Mouse (Mus musculus) heart, postnatal 25 days (tissue): ENCODE results near the gene Rilp. TPM values are rescaled to one million over a fixed set of nuclear protein-coding genes. Genes with fewer than 3 reads are reported as not detected.

Experiments used
- DNase-seq: peaks from one replicate; pipeline ENCODE4 v3.0.0; 2022; ENCODE audit warnings: low spot score
- intact Hi-C: fragments of 180-260 bp; cut with DNase I; formaldehyde crosslinking; loops from one replicate; pipeline ENCODE4 v1.15.1; 2025
- total RNA-seq, 2 experiments: library from RNA; stranded (reverse); gene quantifications; 2 replicates each; pipeline ENCODE4 v1.2.3; 2021

Rilp gene
- total RNA-seq, 2 experiments from 2014 or later = 47.4 to 47.8 TPM

- DNase-seq = peak; percentile 97
- intact Hi-C loops = loop anchor here (5.0 to 10.0 kb wide), 2 partner anchors 84 to 312 kb away; partner anchors contain the start of gene Ovca2
These were observed 23.2 kb upstream of the Rilp start, which contains the start of gene Prpf8 for GRCm38 (mm10) chr11:75486601-75487285. Prpf8 (plus strand) TSS chr11:75486816.

- intact Hi-C loops = loop anchor here (5.0 to 10.0 kb wide), 2 partner anchors 85 to 313 kb away; partner anchors contain the start of gene Ovca2
- no peak for DNase-seq
These were observed 22.4 kb upstream of the Rilp start for GRCm38 (mm10) chr11:75487496-75487895.

GRCm38 (mm10) chr11:75494296-75495049, 15.4 kb upstream of the Rilp start:
- DNase-seq = no peak
- intact Hi-C loops = no loop called here

- intact Hi-C loops = no loop called here
These were observed 11.8 kb upstream of the Rilp start for GRCm38 (mm10) chr11:75498126-75498525.

GRCm38 (mm10) chr11:75508162-75508561, 1.7 kb upstream of the Rilp start:
- intact Hi-C loops = no loop called here
- DNase-seq = no peak

More at GRCm38 (mm10) chr11:75498126-75498525, 11.8 kb upstream of the Rilp start:
- no peak for DNase-seq

GRCm38 (mm10) chr11:75508904-75509303, 990 bp upstream of the Rilp start:
- DNase-seq = no peak
- intact Hi-C loops = no loop called here

GRCm38 (mm10) chr11:75510627-75510993, 716 bp downstream of the Rilp start:
- intact Hi-C loops = loop anchor here (1.0 to 5.0 kb wide), 3 partner anchors 50 to 163 kb away; partner anchors contain the start of genes Rpa1 and Smyd4
- peak; percentile 88 for DNase-seq

- DNase-seq = no peak
- intact Hi-C loops = loop anchor here (5.0 kb wide), 2 partner anchors 109 to 164 kb away; partner anchors contain the start of genes Rpa1 and Smyd4
These were observed 1.3 kb downstream of the Rilp start for GRCm38 (mm10) chr11:75511213-75511612.

GRCm38 (mm10) chr11:75512301-75513018, 2.6 kb downstream of the Rilp start:
- intact Hi-C loops = loop anchor here (5.0 kb wide), 2 partner anchors 110 to 165 kb away; partner anchors contain the start of genes Rpa1 and Smyd4
- DNase-seq = no peak

- intact Hi-C loops = loop anchor here (5.0 kb wide), 2 partner anchors 111 to 166 kb away; partner anchors contain the start of genes Rpa1 and Smyd4
- peak; percentile 74 for DNase-seq
These were observed 3.4 kb downstream of the Rilp start, which contains the start of gene Scarf1 for GRCm38 (mm10) chr11:75513336-75513735. Scarf1 (plus strand) TSS chr11:75513540.

- intact Hi-C loops = no loop called here
- no peak for DNase-seq
These were observed 5.3 kb downstream of the Rilp start for GRCm38 (mm10) chr11:75515186-75515585.

GRCm38 (mm10) chr11:75519834-75520633, 10.1 kb downstream of the Rilp start:
- intact Hi-C loops = no loop called here
- no peak for DNase-seq

GRCm38 (mm10) chr11:75521609-75522008, 11.7 kb downstream of the Rilp start:
- intact Hi-C loops = no loop called here
- no peak for DNase-seq

GRCm38 (mm10) chr11:75522793-75523192, 12.9 kb downstream of the Rilp start:
- intact Hi-C loops = no loop called here
- no peak for DNase-seq

GRCm38 (mm10) chr11:75525531-75526125, 15.7 kb downstream of the Rilp start:
- DNase-seq = no peak
- intact Hi-C loops = no loop called here

- intact Hi-C loops = no loop called here
- no peak for DNase-seq
These were observed 17.0 kb downstream of the Rilp start for GRCm38 (mm10) chr11:75526943-75527342.

- no peak for DNase-seq
- intact Hi-C loops = loop anchor here (1.0 kb wide), 1 partner anchor 44 kb away; no protein-coding TSS in a partner anchor
These were observed 19.9 kb downstream of the Rilp start for GRCm38 (mm10) chr11:75529771-75530170.

- intact Hi-C loops = loop anchor here (1.0 kb wide), 1 partner anchor 43 kb away; no protein-coding TSS in a partner anchor
- peak; percentile 81 for DNase-seq
These were observed 20.4 kb downstream of the Rilp start for GRCm38 (mm10) chr11:75530325-75530724.
